Mouse (Mus musculus) kidney, postnatal 14 days (tissue): ENCODE measurements at regions not wholly inside any gene's neighbourhood (a gene's known extent, or its start where the extent isn't known, plus 50 kb on each side); places are given as distances from the start of the nearest gene placed in this dataset.

ENCODE experiments used
- DNase-seq: peaks from one replicate; pipeline ENCODE4 v3.0.0; 2022; ENCODE audit warnings: mixed read lengths

DNA sequence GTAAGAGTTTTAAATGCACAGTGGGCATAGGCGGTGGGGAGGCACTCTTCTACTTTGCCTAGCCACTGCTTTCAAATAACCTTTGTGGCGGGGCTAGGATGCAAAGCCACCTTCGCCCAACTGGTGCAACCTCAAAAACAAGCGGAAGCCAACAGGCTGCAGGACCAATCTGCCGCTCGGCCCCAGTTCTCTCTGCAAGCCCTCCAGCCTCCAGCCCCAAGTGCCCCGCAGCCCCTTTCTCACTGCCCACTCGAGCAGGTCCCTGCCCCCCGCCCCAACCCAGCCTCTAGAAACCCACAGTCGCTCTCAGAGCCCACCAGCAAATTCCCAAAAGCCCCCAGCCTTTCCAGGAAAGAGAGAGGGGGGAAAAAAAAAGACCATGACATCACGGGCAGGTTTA, 89.6 kb upstream of the Ssbp2 start:
- DNase-seq, result peak; percentile 55

DNA sequence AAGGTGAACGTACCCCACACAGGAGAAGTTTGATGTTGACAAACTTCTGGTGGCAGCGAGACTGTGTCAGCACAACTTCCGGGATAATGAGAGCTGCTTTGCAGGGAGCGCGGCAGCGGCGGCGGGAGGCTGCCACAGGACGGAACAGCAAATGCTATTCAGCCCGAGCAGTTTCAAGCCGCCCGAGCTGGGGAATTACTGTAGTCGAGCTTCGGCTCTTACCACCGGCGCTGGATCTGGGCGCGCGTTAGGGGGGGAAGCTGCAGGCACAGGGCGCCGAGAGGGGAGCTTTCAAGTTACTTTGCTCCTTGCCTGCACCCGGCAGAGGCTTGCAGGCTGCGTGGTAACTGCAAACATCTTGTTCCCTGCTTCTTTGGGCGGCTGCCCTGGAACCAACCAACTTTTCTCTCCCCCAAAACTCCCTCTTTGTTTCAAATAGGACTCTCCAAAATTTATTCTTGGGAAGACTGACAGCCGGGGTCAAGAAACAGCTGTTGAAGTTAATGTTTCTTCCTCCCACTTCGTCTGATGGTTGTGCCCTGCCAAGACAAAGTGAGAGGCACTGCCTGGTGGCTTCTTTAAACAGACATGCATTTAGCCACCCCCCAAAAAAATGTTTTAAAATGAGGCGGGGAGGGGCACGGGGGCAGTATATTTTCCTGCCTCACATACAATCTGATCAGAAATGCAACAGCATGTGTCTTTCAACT, 89.0 kb upstream of the Ssbp2 start:
- peak; percentile 97 for DNase-seq

DNA sequence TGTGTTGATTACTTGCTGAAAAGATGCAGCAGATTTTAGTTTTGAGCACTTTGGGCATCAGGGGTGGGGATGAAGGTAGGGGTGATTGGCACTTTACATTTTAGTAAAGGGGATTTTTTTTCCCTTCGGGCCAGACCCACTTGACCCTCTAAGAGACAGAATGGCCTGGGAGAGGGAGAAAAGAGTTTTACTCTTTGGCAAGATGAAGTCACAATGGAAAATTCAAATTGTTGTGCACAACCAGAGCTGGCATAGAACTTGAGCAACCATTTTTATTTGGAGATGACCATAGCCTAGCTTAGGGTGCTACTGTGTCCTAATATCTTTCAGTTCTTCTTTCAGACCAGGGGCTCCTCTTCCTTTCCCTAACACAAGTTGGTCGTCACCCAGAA, 88.5 kb upstream of the Ssbp2 start:
- no peak for DNase-seq

DNA sequence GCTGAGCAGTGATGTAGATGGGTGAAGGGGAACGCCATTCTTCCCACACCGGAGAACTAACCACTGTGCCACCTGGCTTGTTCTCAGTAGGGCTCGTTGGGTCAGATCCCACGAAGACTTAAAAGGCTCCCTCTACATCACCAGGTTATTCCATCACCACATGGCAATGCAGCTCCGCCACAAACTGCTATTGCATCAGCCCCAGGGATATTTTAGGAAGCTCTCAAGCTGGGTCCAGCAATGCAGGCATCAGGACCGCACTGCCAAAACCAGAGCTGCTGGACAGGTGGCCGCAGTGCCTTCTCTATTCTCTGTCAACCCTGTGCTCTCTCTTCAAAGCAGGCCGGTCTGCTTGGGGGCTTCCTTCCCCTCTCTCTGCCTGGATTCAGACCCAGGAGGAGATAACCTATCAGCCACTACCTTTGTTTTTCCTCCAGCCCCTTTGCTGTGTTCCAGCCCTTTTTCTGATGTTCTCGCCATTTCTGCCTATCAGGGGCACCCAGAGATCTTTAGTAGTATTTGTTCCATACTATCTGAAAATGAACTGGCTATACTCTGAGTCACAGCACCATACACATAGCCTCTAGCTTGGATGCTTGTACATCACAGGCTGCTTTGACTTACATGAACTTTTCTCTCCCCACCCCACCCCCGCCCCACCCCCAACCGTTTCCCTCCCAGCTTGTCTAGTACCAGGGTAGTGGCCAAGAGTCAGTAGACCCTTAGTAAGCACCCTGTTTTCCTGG, 87.8 kb upstream of the Ssbp2 start:
- DNase-seq, result no peak

DNA sequence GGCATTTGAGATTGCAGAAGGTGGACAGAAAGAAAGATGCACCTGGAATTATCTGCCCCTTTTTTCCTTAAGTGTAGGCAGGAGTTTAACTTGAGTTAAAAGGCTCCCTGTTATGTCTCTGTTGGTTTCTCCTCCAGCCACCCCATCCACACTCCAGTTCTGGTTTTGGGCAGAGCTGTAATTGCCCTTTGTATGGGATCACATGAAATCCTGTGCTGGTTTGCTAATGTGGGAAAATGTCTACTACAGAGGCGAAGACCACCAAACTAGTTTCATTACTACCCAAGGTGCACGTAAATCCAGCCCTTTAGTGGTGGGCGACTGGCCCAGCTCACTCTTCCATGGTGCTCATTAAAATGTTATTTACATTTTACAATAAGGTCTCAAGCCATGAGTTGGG, 85.9 kb upstream of the Ssbp2 start:
- DNase-seq, result peak; percentile 81

DNA sequence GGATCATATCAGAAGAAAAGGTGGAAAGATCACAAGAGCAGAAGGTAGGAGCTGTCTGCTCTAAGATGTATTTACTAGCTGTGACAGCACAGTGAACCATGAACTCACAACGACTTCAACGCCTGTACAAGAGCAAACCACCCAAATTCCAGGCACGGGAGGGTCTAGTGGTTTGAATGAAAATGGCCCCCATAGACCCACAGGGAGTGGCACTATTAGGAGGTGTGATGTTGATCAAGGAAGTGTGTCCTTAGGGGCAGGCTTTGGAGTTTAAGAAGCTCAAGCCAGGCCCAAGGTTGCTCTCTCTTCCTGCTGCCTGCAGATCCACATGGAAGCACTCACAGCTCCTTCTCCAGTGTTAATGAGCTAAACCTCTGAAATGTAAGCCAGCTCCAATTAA, 83.5 kb upstream of the Ssbp2 start:
- DNase-seq, result no peak

DNA sequence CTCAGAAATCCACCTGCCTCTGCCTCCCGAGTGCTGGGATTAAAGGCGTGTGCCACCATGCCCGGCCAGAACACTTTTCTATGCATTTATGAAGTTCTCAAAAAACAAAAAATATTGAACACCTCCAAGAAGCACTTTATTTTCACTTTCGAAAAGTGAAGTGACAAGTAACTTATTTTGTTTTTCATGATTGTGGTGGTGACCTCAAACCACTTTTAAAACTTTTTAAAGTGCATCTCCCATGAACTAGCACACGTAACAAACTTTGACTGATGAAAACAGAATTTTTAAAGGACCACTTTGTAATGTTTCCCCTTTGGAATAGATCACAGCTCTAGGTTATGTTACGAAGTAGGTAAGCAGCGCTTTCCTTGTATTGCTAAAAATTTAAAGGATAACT, 82.7 kb upstream of the Ssbp2 start:
- no peak for DNase-seq

DNA sequence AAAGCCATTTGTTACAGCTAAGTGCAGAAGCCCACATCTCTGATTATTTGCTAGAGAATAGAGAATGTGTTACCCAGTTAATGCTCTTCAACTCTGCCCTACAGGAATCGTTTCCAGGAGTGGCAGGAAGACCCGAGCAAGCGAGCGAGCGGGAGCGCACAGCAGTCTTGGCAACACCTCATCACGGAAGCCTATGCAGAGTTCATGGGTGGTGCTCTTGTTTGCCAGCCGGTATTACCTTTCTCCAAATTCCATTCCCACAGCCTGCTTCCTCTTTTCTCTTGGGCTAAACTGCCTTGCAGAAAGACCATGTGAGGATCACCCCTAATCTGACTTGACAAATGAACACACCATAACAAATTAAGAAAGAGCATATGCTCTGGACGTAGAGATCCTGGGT, 82.1 kb upstream of the Ssbp2 start:
- DNase-seq, result no peak

DNA sequence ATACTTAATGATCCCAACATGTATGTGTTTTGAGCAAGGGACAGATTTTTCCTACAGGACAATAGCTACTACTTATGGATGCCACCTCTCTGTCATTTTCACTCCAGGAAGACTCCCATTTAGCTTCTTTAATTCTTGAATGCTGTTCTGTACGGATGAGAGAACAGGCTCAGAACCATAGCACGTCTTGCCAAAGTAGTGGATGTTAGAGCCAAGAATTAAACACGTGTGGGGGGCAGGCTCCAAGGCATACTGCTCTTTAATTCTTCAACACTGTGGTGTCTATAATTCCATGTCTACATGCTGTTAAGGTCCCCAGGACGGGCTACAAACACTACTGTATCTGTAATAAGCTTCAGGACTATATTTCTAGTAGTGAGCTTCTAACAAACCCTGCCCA, 74.7 kb upstream of the Ssbp2 start:
- no peak for DNase-seq

DNA sequence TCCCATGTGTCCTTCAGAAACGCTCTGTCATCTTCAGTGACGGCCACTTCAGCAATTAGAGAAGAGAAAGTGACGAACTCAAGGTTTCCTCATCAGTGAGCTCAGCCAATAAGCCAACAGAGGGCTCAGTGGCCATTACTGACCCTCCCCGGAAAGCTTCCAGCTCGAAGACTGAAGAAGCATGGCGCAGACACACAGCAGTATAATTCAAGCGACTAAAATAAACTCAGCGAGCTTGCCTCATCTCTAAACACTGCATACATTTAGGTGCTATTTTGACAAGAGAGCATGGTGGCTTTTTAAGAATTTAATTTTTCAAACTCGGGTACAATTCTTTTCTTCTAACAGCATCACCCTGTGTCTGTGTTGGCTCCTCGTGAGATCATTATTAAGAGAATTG, 72.2 kb upstream of the Ssbp2 start:
- no peak for DNase-seq

DNA sequence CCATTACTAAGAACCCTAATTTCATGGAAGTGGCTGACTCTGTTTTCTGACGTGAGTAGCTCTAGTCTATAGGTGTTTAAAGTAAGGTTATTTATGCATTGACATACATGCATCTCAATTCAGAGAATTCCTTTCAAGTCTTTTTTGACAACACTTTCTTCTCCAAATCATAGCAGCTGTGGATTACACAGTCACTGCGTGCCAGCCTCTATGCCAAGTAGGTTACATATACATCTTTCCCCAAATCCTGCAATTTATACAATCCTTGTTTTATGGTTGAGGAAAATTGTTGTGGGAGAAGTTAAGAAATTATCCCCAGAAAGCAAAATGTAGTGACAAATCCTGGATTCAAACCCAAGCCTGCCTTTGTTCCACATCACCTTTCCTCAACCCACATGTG, 56.5 kb upstream of the Ssbp2 start:
- no peak for DNase-seq

DNA sequence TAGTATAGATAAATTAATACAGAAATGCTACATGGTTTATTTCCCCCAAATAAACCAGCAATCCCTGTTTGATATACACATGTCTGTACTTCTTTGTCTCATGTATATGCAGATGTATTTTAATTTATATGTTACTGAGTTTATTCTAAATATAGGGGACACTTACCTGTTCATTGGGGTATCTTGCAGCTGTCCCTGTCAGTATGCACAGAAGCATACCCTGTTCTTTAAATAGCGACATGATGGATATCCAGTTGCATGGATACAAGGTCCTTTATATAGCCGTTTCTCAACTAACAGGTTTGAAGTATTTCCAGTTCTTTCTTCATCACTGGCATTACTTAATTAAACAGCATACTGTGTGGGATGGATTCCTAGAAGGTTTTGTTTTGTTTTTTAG, 55.1 kb upstream of the Ssbp2 start:
- no peak for DNase-seq

DNA sequence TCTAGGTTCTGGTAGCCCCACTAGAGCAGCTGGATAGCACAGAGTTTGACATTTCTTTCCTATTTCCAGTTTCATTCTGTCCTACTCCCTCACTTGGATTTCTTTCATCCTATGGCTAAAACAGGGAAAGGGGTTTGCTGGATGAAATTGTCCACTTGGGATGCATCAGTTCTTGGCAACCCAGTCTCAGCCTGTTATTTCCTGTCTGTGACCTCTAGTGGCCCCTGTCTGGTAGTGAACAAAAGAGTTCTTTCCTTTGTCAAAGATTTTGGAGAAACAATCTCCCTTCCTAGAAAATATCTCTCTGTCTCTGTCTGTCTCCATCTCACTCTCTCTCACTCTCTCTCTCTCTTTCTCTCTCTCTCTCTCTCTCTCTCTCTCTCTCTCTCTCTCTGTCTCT, 50.0 kb upstream of the Ssbp2 start:
- DNase-seq, result no peak
